ENCODE assay signal across 21 mouse cellular contexts in genomic region chr9:92491274-92491673, GRCm38 (mm10). TPM values are rescaled to one million over a fixed set of nuclear protein-coding genes. Genes with fewer than 3 reads are reported as not detected.
DNase-seq lines count a peak whose midpoint lies in the region; TF ChIP-seq lines count a peak whose summit lies in the region.
"Had no signal": no experiment of that assay in that cellular context is flagged by ENCODE, and none has a peak within 500 bp of the region (broad histone marks: within the 10 kb centered on the region; RNA-seq: fewer than 3 reads in every experiment).

No protein-coding gene starts in this region.

- intact Hi-C loops in heart, postnatal 10 days (cut with DNase I): no loop called here

- H3K36me3 ChIP-seq in CH12.LX (replicated peaks in 1 of 2; ENCODE audit: control insufficient read depth in 1 of 2, insufficient read depth in 1 of 2, low read length in 1 of 2): no peaks in the 10 kb centered on the region
- no peaks in the 10 kb centered on the region for H3K36me3 ChIP-seq in ES-E14 (ENCODE audit: control insufficient read depth, insufficient read depth, low read length, poor library complexity, severe bottlenecking)
- peaks cover 0 to 2% of the 10 kb centered on the region in 2 experiments; a peak in 2 of 4 replicates for H3K36me3 ChIP-seq in MEL (ENCODE audit: control insufficient read depth in 1 of 2, insufficient read depth in 2 of 2, low read length in 2 of 2)
- H3K36me3 ChIP-seq: G1E had no signal

- no peaks in the 10 kb centered on the region for H3K4me1 ChIP-seq in CH12.LX (ENCODE audit: control insufficient read depth in 1 of 2, insufficient read depth in 2 of 2)
- no peaks in the 10 kb centered on the region for H3K4me1 ChIP-seq in ES-E14 (ENCODE audit: control insufficient read depth in 2 of 2, insufficient read depth in 2 of 2, low read length in 2 of 2, poor library complexity in 1 of 2)
- no peaks in the 10 kb centered on the region for H3K4me1 ChIP-seq in MEL (ENCODE audit: control insufficient read depth in 1 of 2, insufficient read depth in 2 of 2, low read length in 2 of 2)

- dilution Hi-C loops in CH12.LX (cut with MboI; ENCODE audit: extremely low pct_ligation_motif_present, extremely low pct_unique_long_range_greater_than_20kb, low sequenced_read_pairs): no loop called here

- H3K9ac ChIP-seq in CH12.LX (ENCODE audit: insufficient read depth, low read depth) (no peak overlapping the region), ES-E14 (ENCODE audit: insufficient read depth, low read depth, low read length, poor library complexity, severe bottlenecking) (no peak overlapping the region), MEL (ENCODE audit: control insufficient read depth, low read depth, low read length, poor library complexity, severe bottlenecking) (no peak overlapping the region)

- no peak overlapping the region for H3K4me2 ChIP-seq in CH12.LX (ENCODE audit: insufficient read depth, low read depth, poor library complexity, severe bottlenecking)

- no peak for TF ChIP-seq RAD21 in CH12.LX (IDR thresholded peaks at IDR 0.05; ENCODE audit: low read depth, low read length)
- no peak for TF ChIP-seq RAD21 in MEL (IDR thresholded peaks at IDR 0.05; ENCODE audit: low read depth, low read length)

- no peaks in the 10 kb centered on the region for H3K79me2 ChIP-seq in CH12.LX (replicated peaks; ENCODE audit: control insufficient read depth, extremely low read depth, insufficient read depth, poor library complexity, severe bottlenecking)
- H3K79me2 ChIP-seq in MEL (ENCODE audit: control insufficient read depth, insufficient read depth, low read length, poor library complexity): no peaks in the 10 kb centered on the region

- TF ChIP-seq EP300 in CH12.LX (IDR thresholded peaks at IDR 0.05; ENCODE audit: low read length) (no peak), MEL (IDR thresholded peaks at IDR 0.05; ENCODE audit: low read depth in 1 of 2, low read length in 2 of 2) (no peak)

- no peak for TF ChIP-seq POLR2A in CH12.LX (IDR thresholded peaks at IDR 0.05; ENCODE audit: low read depth, low read length)
- no peak for TF ChIP-seq POLR2A in MEL (IDR thresholded peaks at IDR 0.05; ENCODE audit: control insufficient read depth in 1 of 2, insufficient read depth in 1 of 2, low read depth in 1 of 2, low read length in 2 of 2, poor library complexity in 1 of 2)

- H3K27ac ChIP-seq in CH12.LX (ENCODE audit: insufficient read depth, low read depth) (no peak overlapping the region), ES-E14 (ENCODE audit: insufficient read depth, low read depth, low read length, poor library complexity, severe bottlenecking) (no peak overlapping the region), MEL (ENCODE audit: control insufficient read depth, low read depth, low read length) (no peak overlapping the region)

- no peaks in the 10 kb centered on the region for H3K27me3 ChIP-seq in CH12.LX (replicated peaks)
- no peaks in the 10 kb centered on the region; a peak in 3 of 4 replicates for H3K27me3 ChIP-seq in MEL (ENCODE audit: control insufficient read depth in 1 of 2, insufficient read depth in 2 of 2, low read length in 2 of 2)
- H3K27me3 ChIP-seq: Patski had no signal

- no peaks in the 10 kb centered on the region for H3K9me3 ChIP-seq in CH12.LX (replicated peaks; ENCODE audit: low read length)
- H3K9me3 ChIP-seq in ES-E14 (ENCODE audit: control insufficient read depth, insufficient read depth, low read depth, low read length): no peaks in the 10 kb centered on the region
- H3K9me3 ChIP-seq in MEL (replicated peaks; ENCODE audit: insufficient read depth, low read length): no peaks in the 10 kb centered on the region
- H3K9me3 ChIP-seq: G1E had no signal

- DNase-seq in CH12.LX (ENCODE audit: extremely low read depth) (no peak), ES-E14 (ENCODE audit: low read depth, low spot score) (no peak), MEL (ENCODE audit: low read depth, low spot score) (no peak)
- DNase-seq in urinary bladder, adult 2 months (ENCODE audit: low spot score): no peak
- no peak for DNase-seq in heart, postnatal 10 days
- no peak for DNase-seq in embryo, embryonic 10 days (ENCODE audit: low spot score)
- DNase-seq: adrenal gland, adult 2 months; adrenal gland, adult 8-10 months; adrenal gland, postnatal 10 days; adrenal gland, postnatal 14 days; adrenal gland, postnatal 25 days; adrenal gland, postnatal 36 days; B cell, adult 2 months; cerebellum, adult 11 months; cerebellum, adult 11-12 months; cerebellum, adult 18-20 months; cerebellum, adult 2 months; cerebellum, adult 8-10 months; cerebellum, adult 9-10 months had no signal

- in situ Hi-C loops in CH12.LX (cut with MboI; ENCODE audit: low pct_ligation_motif_present, low pct_unique_long_range_greater_than_20kb, low sequenced_read_pairs): loop anchor here (25.0 kb wide), 1 partner anchor 254 kb away; the partner anchor contains the start of gene Plscr1
- in situ Hi-C loops in ES-E14 (cut with MboI; ENCODE audit: low sequenced_read_pairs in 2 of 2, unreplicated experiment in 2 of 2): loop anchor here in 1 of 2 experiments (25.0 kb wide), 1 partner anchor 371 kb away; no protein-coding TSS in a partner anchor

- TF ChIP-seq CTCF in CH12.LX (conservative IDR thresholded peaks at IDR 0.05 in 1 of 2, IDR thresholded peaks at IDR 0.05 in 1 of 2; ENCODE audit: low read depth in 2 of 2, low read length in 2 of 2) (no peak), MEL (IDR thresholded peaks at IDR 0.05 in 2 of 3, conservative IDR thresholded peaks at IDR 0.05 in 1 of 3; ENCODE audit: control insufficient read depth in 1 of 3, insufficient read depth in 1 of 3, low read depth in 2 of 3, low read length in 3 of 3, poor library complexity in 1 of 3, severe bottlenecking in 1 of 3) (no peak)

- no peak overlapping the region for H3K4me3 ChIP-seq in CH12.LX (replicated peaks in 1 of 3; ENCODE audit: low read depth in 2 of 3, low read length in 2 of 3, poor library complexity in 1 of 3)
- no peak overlapping the region for H3K4me3 ChIP-seq in ES-E14 (ENCODE audit: insufficient read depth in 1 of 2, low read depth in 1 of 2, low read length in 2 of 2, poor library complexity in 1 of 2, severe bottlenecking in 1 of 2)
- no peak overlapping the region for H3K4me3 ChIP-seq in MEL (ENCODE audit: control insufficient read depth in 1 of 2, insufficient read depth in 1 of 2, low read depth in 2 of 2, low read length in 2 of 2)

TF ChIP-seq in CH12.LX, 34 proteins besides CTCF, POLR2A, EP300 and RAD21:
- TF ChIP-seq TBP (conservative IDR thresholded peaks at IDR 0.05; ENCODE audit: low read depth, low read length): no peak
- no peak for TF ChIP-seq MAX (IDR thresholded peaks at IDR 0.05; ENCODE audit: low read length)
- no peak for TF ChIP-seq ZNF384 (IDR thresholded peaks at IDR 0.05; ENCODE audit: low read depth, low read length)
- peak; percentile 93 for TF ChIP-seq MAFK (IDR thresholded peaks at IDR 0.05; ENCODE audit: insufficient replicate concordance, low read length)
- no peak for TF ChIP-seq CHD2 (IDR thresholded peaks at IDR 0.05; ENCODE audit: low read length)

TF ChIP-seq in ES-E14, 5 proteins besides CTCF, POLR2A, EP300 and RAD21:
- TF ChIP-seq MAFK (IDR thresholded peaks at IDR 0.05; ENCODE audit: insufficient read depth, low read depth, low read length) (peak; percentile 86), CHD2 (IDR thresholded peaks at IDR 0.05; ENCODE audit: low read depth, low read length) (no peak), ZNF384 (IDR thresholded peaks at IDR 0.05; ENCODE audit: low read depth, low read length) (no peak), ZC3H11A (IDR thresholded peaks at IDR 0.05; ENCODE audit: borderline replicate concordance, low read depth, low read length) (no peak), HCFC1 (IDR thresholded peaks at IDR 0.05; ENCODE audit: borderline replicate concordance, insufficient read depth, low read length) (no peak)

TF ChIP-seq in MEL, 35 proteins besides CTCF, POLR2A, EP300 and RAD21:
- TF ChIP-seq MAFK (IDR thresholded peaks at IDR 0.05; ENCODE audit: borderline replicate concordance, low read depth, low read length) (peak; percentile 79; the same call in 1 of the 2 replicates), GATA1 (IDR thresholded peaks at IDR 0.05; ENCODE audit: low read depth, low read length) (no peak)

RNA-seq across cellular contexts. Expression of gene Plscr4, which starts 34.1 kb away (rescaled TPM):
- total RNA-seq in CH12.LX (2012; rRNA removed) (not detected in 2 replicates), CH12.LX (2014; rRNA removed) (0.07 TPM in 1 of 2 replicates, not detected in the other), ES-E14 (2012; rRNA removed) (0.09 TPM in 1 of 2 replicates, not detected in the other), MEL (2012; rRNA removed) (not detected in 2 replicates)
- polyA plus RNA-seq in CH12.LX (2012; ENCODE audit: insufficient read length, low read depth) (0.10 TPM in 1 of 2 replicates, not detected in the other), MEL (2012; ENCODE audit: insufficient read depth in 1 of 2, insufficient read length in 2 of 2, low read depth in 1 of 2, low replicate concordance in 2 of 2, missing spikeins in 1 of 2) (not detected)
- polyA plus RNA-seq in urinary bladder, adult 2 months (2012; rRNA removed): 32.9 and 33.5 TPM in 2 replicates
- total RNA-seq in heart, postnatal 10 days (2021): 10 to 100 TPM; 13.8 to 15.9 TPM
- polyA plus RNA-seq: G1E had no signal

RNA-seq across cellular contexts. Expression of gene Plod2, which starts 50.7 kb away (rescaled TPM):
- total RNA-seq in CH12.LX (2012; rRNA removed) (not detected in 2 replicates), CH12.LX (2014; rRNA removed) (not detected in 2 replicates), ES-E14 (2012; rRNA removed) (97.7 and 98.7 TPM in 2 replicates), MEL (2012; rRNA removed) (not detected in 2 replicates)
- polyA plus RNA-seq in CH12.LX (2012; ENCODE audit: insufficient read length, low read depth) (not detected in 2 replicates), MEL (2012; ENCODE audit: insufficient read depth in 1 of 2, insufficient read length in 2 of 2, low read depth in 1 of 2, low replicate concordance in 2 of 2, missing spikeins in 1 of 2) (not detected)
- 36.3 and 37.6 TPM in 2 replicates for polyA plus RNA-seq in urinary bladder, adult 2 months (2012; rRNA removed)
- total RNA-seq in heart, postnatal 10 days (2021): 10 to 100 TPM; 22.8 to 23.9 TPM

Comparison
In these comparisons a context has a peak if more than half of its experiments do, and no peak if none do; other contexts are left out.
1. RNA of gene Plscr4, which starts 34.1 kb away (total RNA-seq): 13.8 to 15.9 TPM in heart, postnatal 10 days; 0.09 TPM in ES-E14, 0.07 TPM in CH12.LX and not detected in MEL; every median in the first group is over 10 times any median in the second.
2. RNA of gene Plod2, which starts 50.7 kb away (total RNA-seq): 97.7 to 98.7 TPM in ES-E14 and 22.8 to 23.9 TPM in heart, postnatal 10 days; not detected in CH12.LX and not detected in MEL; every median in the first group is over 10 times any median in the second.
3. Of the 35 proteins assayed by ChIP-seq in both MEL and CH12.LX: peak only in MEL: none; only in CH12.LX: none; in both: MAFK; in neither: 34.